Mouse (Mus musculus) kidney, embryonic 14.5 days (tissue): ENCODE results near the gene Smim24. TPM values are rescaled to one million over a fixed set of nuclear protein-coding genes. Genes with fewer than 3 reads are reported as not detected.

Source experiments
- ATAC-seq: fragments of 200-750 bp; cut with Nextera tagmentation; 2 replicates; pipeline ENCODE4 v1.8.0; 2017; ENCODE audit warnings: moderate number of reproducible peaks, mild to moderate bottlenecking, moderate TSS enrichment, moderate library complexity; ENCODE audit not compliant: low FRiP score, low TSS enrichment
- H3K27ac ChIP-seq: fragments of 300-500 bp; sonication (generic); 2 replicates; pipeline ENCODE4 v1.5.1; 2014; ENCODE audit warnings: low read depth, mild to moderate bottlenecking, low read length, moderate library complexity, mixed read lengths
- H3K27me3 ChIP-seq: fragments of 300-500 bp; sonication (generic); 2 replicates; pipeline ENCODE4 v1.6.1; 2014; ENCODE audit warnings: mild to moderate bottlenecking, low read length; ENCODE audit not compliant: control insufficient read depth, insufficient read depth
- H3K36me3 ChIP-seq: fragments of 300-500 bp; sonication (generic); 2 replicates; pipeline ENCODE4 v1.6.1; 2014; ENCODE audit warnings: low read length, mixed read lengths; ENCODE audit not compliant: control insufficient read depth, insufficient read depth
- H3K4me1 ChIP-seq: fragments of 300-500 bp; sonication (generic); 2 replicates; pipeline ENCODE4 v1.6.1; 2014; ENCODE audit warnings: low read length, mixed read lengths; ENCODE audit not compliant: control insufficient read depth, insufficient read depth
- H3K4me2 ChIP-seq: fragments of 300-500 bp; sonication (generic); replicated peaks from 2 replicates; pipeline ENCODE4 v1.6.1; 2014; ENCODE audit warnings: low read depth, mild to moderate bottlenecking, low read length
- H3K4me3 ChIP-seq: fragments of 300-500 bp; sonication (generic); 2 replicates; pipeline ENCODE4 v1.5.1; 2014; ENCODE audit warnings: mild to moderate bottlenecking, low read length
- H3K9ac ChIP-seq: fragments of 300-500 bp; sonication (generic); 2 replicates; pipeline ENCODE4 v1.6.1; 2014; ENCODE audit warnings: low read depth, mild to moderate bottlenecking, low read length, moderate library complexity
- H3K9me3 ChIP-seq: fragments of 300-500 bp; sonication (generic); 2 replicates; pipeline ENCODE4 v1.6.1; 2016; ENCODE audit warnings: low read length; ENCODE audit not compliant: control insufficient read depth
- WGBS: fragments of 180-500 bp; shearing (Covaris S2); extraction: QIAGEN DNeasy Blood & Tissue Kit; methylation state at CpG from one replicate; pipeline ENCODE4 v1.1.7; 2014; 5-methylcytosine and 5-hydroxymethylcytosine counted together
- polyA plus RNA-seq: library from polyadenylated mRNA; unstranded; fragments of >200 nt; fragmentation: Nextera tagmentation; extraction: Ambion mirVana; gene quantifications from 2 replicates; pipeline ENCODE4 v1.2.1, GENCODE M21; 2014

Smim24 gene
- polyA plus RNA-seq, 1 experiment from 2014 or later: 16.4 TPM

- no peak for ATAC-seq
- H3K4me2 ChIP-seq: no peak overlapping the region
- H3K9ac ChIP-seq: no peak overlapping the region
- 71% methylated on average over 4 of the region's 4 CpGs for WGBS
- H3K4me3 ChIP-seq: no peak overlapping the region
- H3K4me1 ChIP-seq: peaks cover 39% of the 10 kb centered on the region
- no peak overlapping the region for H3K27ac ChIP-seq
- H3K9me3 ChIP-seq: no peaks in the 10 kb centered on the region
- peaks cover 9% of the 10 kb centered on the region; the same call in 1 of the 2 replicates for H3K36me3 ChIP-seq
- H3K27me3 ChIP-seq: no peaks in the 10 kb centered on the region
Observed at GRCm38 (mm10) chr10:81421041-81421796, 28.4 kb downstream of the Smim24 start.

- Histone ChIP-seq H3K4me3 (no peak overlapping the region), H3K27ac (no peak overlapping the region), H3K9me3 (no peaks in the 10 kb centered on the region), H3K9ac (no peak overlapping the region), H3K4me2 (no peak overlapping the region), H3K27me3 (no peaks in the 10 kb centered on the region), H3K36me3 (peaks cover 9% of the 10 kb centered on the region; the same call in 1 of the 2 replicates), H3K4me1 (peaks cover 35% of the 10 kb centered on the region)
- ATAC-seq: no peak
- 74% methylated on average over 5 of the region's 5 CpGs for WGBS
Observed at GRCm38 (mm10) chr10:81421797-81422100, 28.9 kb downstream of the Smim24 start.

GRCm38 (mm10) chr10:81422191-81422590 lies 29.3 kb downstream of the Smim24 start:
- Histone ChIP-seq H3K36me3 (peaks cover 9% of the 10 kb centered on the region; the same call in 1 of the 2 replicates), H3K9ac (no peak overlapping the region), H3K27ac (no peak overlapping the region), H3K9me3 (no peaks in the 10 kb centered on the region), H3K4me3 (no peak overlapping the region), H3K4me1 (peaks cover 31% of the 10 kb centered on the region), H3K27me3 (no peaks in the 10 kb centered on the region), H3K4me2 (no peak overlapping the region)
- ATAC-seq: no peak
- 75% methylated on average over 6 of the region's 6 CpGs for WGBS

- Histone ChIP-seq H3K9ac (no peak overlapping the region), H3K36me3 (peaks cover 9% of the 10 kb centered on the region; the same call in 1 of the 2 replicates), H3K27ac (no peak overlapping the region), H3K27me3 (no peaks in the 10 kb centered on the region), H3K4me1 (peaks cover 26% of the 10 kb centered on the region), H3K9me3 (no peaks in the 10 kb centered on the region), H3K4me3 (no peak overlapping the region), H3K4me2 (no peak overlapping the region)
- ATAC-seq: no peak
- 80% methylated on average over 3 of the region's 3 CpGs for WGBS
Observed at GRCm38 (mm10) chr10:81422661-81423217, 29.9 kb downstream of the Smim24 start.

- peak overlapping the region; percentile 71; the same call in 1 of the 2 replicates for H3K4me3 ChIP-seq
- H3K36me3 ChIP-seq: peaks cover 9% of the 10 kb centered on the region; the same call in 1 of the 2 replicates
- WGBS: 62% methylated on average over 4 of the region's 4 CpGs
- ATAC-seq: no peak
- H3K9me3 ChIP-seq: no peaks in the 10 kb centered on the region
- peak overlapping the region; percentile 63 for H3K4me2 ChIP-seq
- peak overlapping the region; percentile 69; the same call in 1 of the 2 replicates for H3K27ac ChIP-seq
- H3K27me3 ChIP-seq: no peaks in the 10 kb centered on the region
- peaks cover 23% of the 10 kb centered on the region for H3K4me1 ChIP-seq
- peak overlapping the region; percentile 79; the same call in 1 of the 2 replicates for H3K9ac ChIP-seq
Observed at GRCm38 (mm10) chr10:81423476-81424245, 30.8 kb downstream of the Smim24 start.

GRCm38 (mm10) chr10:81424246-81425051 lies 31.6 kb downstream of the Smim24 start:
- peaks cover 9% of the 10 kb centered on the region; the same call in 1 of the 2 replicates for H3K36me3 ChIP-seq
- WGBS: 2% methylated on average over 25 of the region's 25 CpGs
- peak overlapping the region; percentile 63 for H3K4me2 ChIP-seq
- no peaks in the 10 kb centered on the region for H3K27me3 ChIP-seq
- no peaks in the 10 kb centered on the region for H3K9me3 ChIP-seq
- H3K27ac ChIP-seq: peak overlapping the region; percentile 69; the same call in 1 of the 2 replicates
- H3K4me3 ChIP-seq: peak overlapping the region; percentile 71
- peaks cover 22% of the 10 kb centered on the region for H3K4me1 ChIP-seq
- peak; percentile 28 for ATAC-seq
- H3K9ac ChIP-seq: peak overlapping the region; percentile 79

GRCm38 (mm10) chr10:81425236-81425850 lies 32.5 kb downstream of the Smim24 start:
- peak overlapping the region; percentile 79; the same call in 1 of the 2 replicates for H3K9ac ChIP-seq
- peak overlapping the region; percentile 63 for H3K4me2 ChIP-seq
- peak overlapping the region; percentile 56; the same call in 1 of the 2 replicates for H3K27ac ChIP-seq
- peaks cover 25% of the 10 kb centered on the region for H3K4me1 ChIP-seq
- no peak for ATAC-seq
- H3K27me3 ChIP-seq: no peaks in the 10 kb centered on the region
- peak overlapping the region; percentile 71 for H3K4me3 ChIP-seq
- 29% methylated on average over 9 of the region's 10 CpGs for WGBS
- no peaks in the 10 kb centered on the region for H3K9me3 ChIP-seq
- H3K36me3 ChIP-seq: peaks cover 2% of the 10 kb centered on the region; the same call in 1 of the 2 replicates

- no peaks in the 10 kb centered on the region for H3K36me3 ChIP-seq
- H3K4me3 ChIP-seq: peak overlapping the region; percentile 71
- H3K27me3 ChIP-seq: no peaks in the 10 kb centered on the region
- H3K9ac ChIP-seq: peak overlapping the region; percentile 79
- under 1% methylated on average over 23 of the region's 33 CpGs for WGBS
- no peak overlapping the region; the same call in 1 of the 2 replicates for H3K27ac ChIP-seq
- ATAC-seq: no peak
- no peaks in the 10 kb centered on the region for H3K9me3 ChIP-seq
- H3K4me2 ChIP-seq: peak overlapping the region; percentile 63
- H3K4me1 ChIP-seq: peaks cover 25% of the 10 kb centered on the region
Observed at GRCm38 (mm10) chr10:81426081-81426671, 33.3 kb downstream of the Smim24 start.
